Mouse (Mus musculus): ENCODE results near the gene Kng1. TPM values are rescaled to one million over a fixed set of nuclear protein-coding genes. Genes with fewer than 3 reads are reported as not detected.
"Not testable (repeated sequence)": the region's sequence is repeated elsewhere in the genome, so short reads cannot be mapped to it uniquely, and the experiment has no call there.

Gene Kng1
- polyA plus RNA-seq (2015; fragmentation: Nextera tagmentation; extraction: Ambion mirVana): 0.69 TPM in 1 of 2 replicates, not detected in the other

DNA sequence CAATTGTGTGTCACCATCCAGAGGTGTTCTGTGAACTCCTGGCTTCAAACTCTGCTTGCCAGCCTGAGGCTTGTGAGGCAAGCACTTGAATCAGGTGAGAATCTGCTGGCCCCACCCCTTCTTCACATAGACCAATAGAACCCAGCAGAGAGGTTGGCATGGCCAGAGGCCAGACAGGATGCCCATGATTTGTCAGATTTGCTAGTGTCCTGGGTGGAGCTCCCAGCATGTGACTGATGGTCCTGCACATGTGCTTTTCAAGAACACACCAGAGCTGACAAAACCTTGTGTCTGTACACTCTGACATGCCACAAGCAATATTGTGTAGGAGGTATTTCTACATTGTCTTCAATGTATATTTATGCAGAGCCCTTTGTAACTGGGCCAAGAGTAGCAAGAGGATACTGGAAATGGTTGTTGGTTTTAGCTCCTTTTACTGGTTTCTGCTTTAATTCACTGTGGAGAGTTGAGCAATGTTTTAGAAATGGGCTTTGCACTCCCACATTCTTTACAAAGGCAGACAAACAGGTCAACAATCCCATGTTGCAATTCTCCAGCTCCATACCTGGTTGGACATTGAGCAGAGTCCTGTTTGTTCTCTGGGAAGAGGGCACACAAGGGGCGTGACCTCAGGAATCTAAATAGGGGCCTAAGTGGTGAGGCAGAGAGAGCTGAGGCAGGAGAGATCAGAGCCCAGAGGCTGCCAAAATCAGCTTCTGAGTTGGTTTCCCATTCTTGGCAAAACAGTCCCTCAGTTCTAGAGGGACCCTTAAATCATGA lies at the start of gene Kng1:
Kng1 (plus strand) TSS at position 198 of the 780 bp plus-strand sequence.
- H3K27ac ChIP-seq; H3K4me3 ChIP-seq; H3K9ac ChIP-seq; ATAC-seq; H3K4me2 ChIP-seq; H3K36me3 ChIP-seq (ENCODE audit: poor library complexity, severe bottlenecking); H3K27me3 ChIP-seq; H3K9me3 ChIP-seq (replicated peaks); H3K4me1 ChIP-seq: not testable (repeated sequence)
- 90% methylated on average over 1 of the region's 1 CpGs for WGBS

DNA sequence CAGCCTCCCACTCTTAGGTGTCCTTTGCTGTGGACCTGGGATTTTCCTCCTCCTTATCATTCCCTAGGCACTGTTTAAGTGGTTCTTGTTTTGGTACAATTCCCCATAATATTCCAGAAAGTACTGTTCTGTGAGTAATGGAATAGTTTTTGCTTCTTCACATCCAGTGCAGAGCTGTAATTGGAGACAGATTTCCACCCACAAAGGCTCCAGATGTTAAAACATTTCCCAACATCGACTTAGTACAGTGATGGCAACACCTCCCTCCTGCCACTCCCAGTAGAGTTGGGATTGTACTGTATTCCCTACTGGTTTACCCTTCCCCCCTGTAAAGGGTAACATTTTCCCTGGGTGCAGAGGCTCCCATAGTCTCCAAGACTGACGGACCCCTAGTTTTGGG lies 43.9 kb upstream of the Kng1 start:
- H3K36me3 ChIP-seq (ENCODE audit: poor library complexity, severe bottlenecking); H3K4me3 ChIP-seq; H3K9me3 ChIP-seq (replicated peaks); ATAC-seq; H3K4me2 ChIP-seq; H3K27ac ChIP-seq; H3K4me1 ChIP-seq; H3K9ac ChIP-seq; H3K27me3 ChIP-seq: not testable (repeated sequence)
- WGBS: 88% methylated on average over 2 of the region's 2 CpGs

GRCm38 (mm10) chr16:23014645-23015044 lies 43.0 kb upstream of the Kng1 start:
- H3K27ac ChIP-seq; H3K36me3 ChIP-seq (ENCODE audit: poor library complexity, severe bottlenecking); H3K27me3 ChIP-seq; ATAC-seq; H3K4me1 ChIP-seq; H3K9ac ChIP-seq; H3K9me3 ChIP-seq (replicated peaks); H3K4me3 ChIP-seq; H3K4me2 ChIP-seq: not testable (repeated sequence)
- WGBS: 86% methylated on average over 8 of the region's 8 CpGs

DNA sequence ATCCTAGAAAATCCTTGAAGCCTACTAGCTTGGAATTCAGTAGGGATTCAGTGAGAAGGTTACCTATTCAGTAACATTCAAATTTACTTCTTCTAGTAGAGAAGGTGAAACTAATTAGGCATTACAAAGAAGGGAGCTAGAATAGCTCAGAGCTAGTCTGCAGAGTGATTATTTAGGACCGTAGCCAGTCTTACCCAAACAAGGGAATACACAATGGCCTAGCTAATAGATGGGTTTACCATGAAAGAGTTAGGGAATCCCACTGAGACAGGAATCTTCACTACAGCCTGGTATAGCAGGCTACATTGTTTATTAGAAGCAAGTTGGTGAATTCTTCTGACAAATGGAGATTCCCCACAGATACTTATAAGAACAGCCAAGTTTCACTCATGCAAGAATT lies 37.1 kb upstream of the Kng1 start:
- not testable (repeated sequence) for H3K9ac ChIP-seq; H3K4me1 ChIP-seq; H3K27me3 ChIP-seq; ATAC-seq; H3K9me3 ChIP-seq (replicated peaks); H3K27ac ChIP-seq; H3K4me2 ChIP-seq; H3K4me3 ChIP-seq; H3K36me3 ChIP-seq (ENCODE audit: poor library complexity, severe bottlenecking)
- WGBS: 3% methylated on average over 1 of the region's 1 CpGs

DNA sequence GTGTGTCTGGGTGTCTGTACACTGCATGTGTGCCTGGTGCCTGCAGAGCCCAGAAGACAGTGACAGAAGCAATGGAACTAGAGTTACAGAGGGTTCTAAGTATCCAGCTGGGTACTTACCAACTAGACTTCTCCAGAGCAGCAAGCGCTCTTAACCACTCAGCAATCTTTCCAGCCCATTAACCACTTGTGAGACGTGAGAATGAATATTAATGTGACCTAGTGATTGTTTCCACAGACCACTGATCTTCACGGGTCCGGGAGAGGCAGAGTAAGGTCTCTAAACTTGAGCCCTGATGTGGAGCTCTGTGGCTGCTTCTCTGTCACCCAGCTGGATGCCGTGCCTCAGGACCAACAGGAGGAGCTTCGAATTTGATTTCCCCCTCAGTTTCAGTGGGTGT lies 32.6 kb upstream of the Kng1 start:
- WGBS: 30% methylated on average over 6 of the region's 6 CpGs
- no peak overlapping the region for H3K27ac ChIP-seq

DNA sequence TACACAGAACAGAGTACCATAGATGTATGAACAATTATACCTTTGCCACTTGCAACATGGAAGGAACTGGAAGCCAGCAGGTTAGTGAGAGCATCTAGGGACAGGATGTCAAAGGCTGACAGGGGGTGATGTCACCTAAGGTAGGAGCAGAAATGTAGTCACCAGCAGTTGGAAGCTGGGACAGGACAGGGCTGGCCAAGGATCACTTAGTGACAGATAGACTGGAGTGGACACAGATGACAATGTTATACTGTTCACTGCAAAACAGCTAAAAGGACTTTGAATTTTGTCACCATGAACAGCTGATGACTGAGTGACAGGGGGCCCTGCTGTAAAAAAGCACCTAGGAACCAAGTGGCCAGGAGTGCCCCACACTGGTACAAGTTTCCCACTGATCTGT lies 31.1 kb upstream of the Kng1 start:
- Histone ChIP-seq H3K4me2 (no peak overlapping the region), H3K27me3 (no peaks in the 10 kb centered on the region), H3K36me3 (ENCODE audit: poor library complexity, severe bottlenecking) (no peaks in the 10 kb centered on the region), H3K4me3 (no peak overlapping the region), H3K27ac (no peak overlapping the region), H3K4me1 (0 out of 2 replicates have a peak, but pooled peaks cover 3% of the 10 kb centered on the region), H3K9ac (no peak overlapping the region), H3K9me3 (replicated peaks) (no peaks in the 10 kb centered on the region)
- no peak for ATAC-seq

More for the DNA sequence above, 32.6 kb upstream of the Kng1 start:
- no peaks in the 10 kb centered on the region for H3K36me3 ChIP-seq (ENCODE audit: poor library complexity, severe bottlenecking)
- no peak overlapping the region for H3K4me3 ChIP-seq
- 0 out of 2 replicates have a peak, but pooled peaks cover 3% of the 10 kb centered on the region for H3K4me1 ChIP-seq
- H3K27me3 ChIP-seq: no peaks in the 10 kb centered on the region
- no peak for ATAC-seq
- no peak overlapping the region for H3K9ac ChIP-seq
- no peak overlapping the region for H3K4me2 ChIP-seq
- H3K9me3 ChIP-seq (replicated peaks): no peaks in the 10 kb centered on the region

DNA sequence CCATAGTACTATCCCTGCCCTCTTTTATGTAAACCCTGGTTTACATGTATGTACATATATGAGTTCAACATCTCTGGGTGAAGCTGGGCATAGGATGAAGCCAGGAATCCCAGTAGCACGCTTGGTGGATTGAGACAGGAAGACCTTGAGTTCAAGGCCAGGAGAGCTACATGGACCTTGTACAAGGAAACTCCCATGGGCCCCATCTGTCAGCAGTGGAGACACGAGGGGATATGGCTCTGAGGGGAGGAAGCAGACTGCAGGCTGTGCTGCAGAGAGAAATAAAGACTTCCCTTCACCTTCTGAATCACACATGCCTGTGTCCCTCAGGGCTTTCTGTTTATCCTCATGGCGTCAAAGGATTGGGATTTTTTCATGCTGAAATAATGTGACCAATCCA lies 30.3 kb upstream of the Kng1 start:
- H3K4me1 ChIP-seq; H3K27me3 ChIP-seq; ATAC-seq; H3K9ac ChIP-seq; H3K36me3 ChIP-seq (ENCODE audit: poor library complexity, severe bottlenecking); H3K9me3 ChIP-seq (replicated peaks); H3K4me2 ChIP-seq; H3K27ac ChIP-seq; H3K4me3 ChIP-seq: not testable (repeated sequence)
- WGBS: 62% methylated on average over 3 of the region's 3 CpGs

DNA sequence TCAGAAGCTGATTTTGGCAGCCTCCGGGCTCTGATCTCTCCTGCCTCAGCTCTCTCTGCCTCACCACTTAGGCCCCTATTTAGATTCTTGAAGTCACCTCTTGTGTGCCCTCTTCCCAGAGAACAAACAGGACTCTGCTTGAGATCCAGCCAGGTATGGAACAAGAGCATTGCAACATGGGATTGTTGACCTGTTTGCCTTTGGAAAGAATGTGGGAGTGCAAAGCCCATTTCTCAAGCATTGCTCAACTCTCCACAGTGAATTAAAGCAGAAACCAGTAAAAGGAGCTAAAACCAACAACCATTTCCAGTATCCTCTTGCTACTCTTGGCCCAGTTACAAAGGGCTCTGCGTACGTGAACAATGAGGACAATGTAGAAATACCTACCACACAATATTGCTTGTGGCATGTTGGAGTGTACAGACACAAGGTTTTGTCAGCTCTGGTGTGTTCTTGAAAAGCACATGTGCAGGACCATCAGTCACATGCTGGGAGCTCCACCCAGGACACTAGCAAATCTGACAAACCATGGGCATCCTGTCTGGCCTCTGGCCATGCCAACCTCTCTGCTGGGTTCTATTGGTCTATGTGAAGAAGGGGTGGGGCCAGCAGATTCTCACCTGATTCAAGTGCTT lies 28.6 kb upstream of the Kng1 start, which contains the start of gene Kng2:
Kng2 (minus strand) TSS at position 517 of the 635 bp plus-strand sequence.
- not testable (repeated sequence) for H3K36me3 ChIP-seq (ENCODE audit: poor library complexity, severe bottlenecking); ATAC-seq
- WGBS: 94% methylated on average over 3 of the region's 3 CpGs

GRCm38 (mm10) chr16:23030673-23031435 lies 26.8 kb upstream of the Kng1 start:
- Histone ChIP-seq H3K27me3 (no peaks in the 10 kb centered on the region), H3K4me1 (no peaks in the 10 kb centered on the region), H3K4me3 (no peak overlapping the region), H3K27ac (no peak overlapping the region), H3K9me3 (replicated peaks) (no peaks in the 10 kb centered on the region), H3K36me3 (ENCODE audit: poor library complexity, severe bottlenecking) (no peaks in the 10 kb centered on the region), H3K9ac (no peak overlapping the region), H3K4me2 (no peak overlapping the region)
- no peak for ATAC-seq
- 88% methylated on average over 5 of the region's 5 CpGs for WGBS

More for the DNA sequence above, 28.6 kb upstream of the Kng1 start, which contains the start of gene Kng2:
- not testable (repeated sequence) for H3K4me1 ChIP-seq; H3K4me2 ChIP-seq; H3K9ac ChIP-seq; H3K27ac ChIP-seq; H3K9me3 ChIP-seq (replicated peaks); H3K27me3 ChIP-seq; H3K4me3 ChIP-seq

GRCm38 (mm10) chr16:23033673-23034072 lies 24.0 kb upstream of the Kng1 start:
- Histone ChIP-seq H3K4me1 (no peaks in the 10 kb centered on the region), H3K4me2 (no peak overlapping the region), H3K4me3 (no peak overlapping the region), H3K27me3 (no peaks in the 10 kb centered on the region), H3K9ac (no peak overlapping the region), H3K36me3 (ENCODE audit: poor library complexity, severe bottlenecking) (no peaks in the 10 kb centered on the region), H3K9me3 (replicated peaks) (no peaks in the 10 kb centered on the region), H3K27ac (no peak overlapping the region)
- no peak for ATAC-seq
- WGBS: 90% methylated on average over 4 of the region's 4 CpGs

DNA sequence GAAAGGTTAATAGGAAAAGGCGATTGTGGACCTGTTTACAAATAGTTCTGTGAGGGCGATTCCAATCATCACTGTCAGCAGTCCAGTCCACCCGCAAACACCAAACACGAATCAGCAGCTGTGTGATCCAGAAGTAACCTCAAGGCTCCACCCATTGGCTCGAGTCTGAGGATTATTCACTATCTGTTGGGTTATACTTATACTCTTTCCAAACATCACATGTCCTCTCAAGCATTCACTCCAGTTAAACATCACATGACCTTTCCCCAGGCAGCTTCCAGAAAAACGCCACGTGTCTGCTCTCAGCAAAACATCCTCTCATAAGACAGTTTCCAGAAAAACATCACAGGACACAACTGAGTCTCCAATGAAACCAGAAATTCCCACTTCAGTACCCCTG lies 19.9 kb upstream of the Kng1 start:
- WGBS: 87% methylated on average over 7 of the region's 7 CpGs
- Histone ChIP-seq H3K4me3 (no peak overlapping the region), H3K27ac (no peak overlapping the region), H3K4me2 (no peak overlapping the region), H3K9ac (no peak overlapping the region), H3K4me1 (no peaks in the 10 kb centered on the region), H3K36me3 (ENCODE audit: poor library complexity, severe bottlenecking) (no peaks in the 10 kb centered on the region), H3K9me3 (replicated peaks) (no peaks in the 10 kb centered on the region), H3K27me3 (no peaks in the 10 kb centered on the region)
- ATAC-seq: no peak

DNA sequence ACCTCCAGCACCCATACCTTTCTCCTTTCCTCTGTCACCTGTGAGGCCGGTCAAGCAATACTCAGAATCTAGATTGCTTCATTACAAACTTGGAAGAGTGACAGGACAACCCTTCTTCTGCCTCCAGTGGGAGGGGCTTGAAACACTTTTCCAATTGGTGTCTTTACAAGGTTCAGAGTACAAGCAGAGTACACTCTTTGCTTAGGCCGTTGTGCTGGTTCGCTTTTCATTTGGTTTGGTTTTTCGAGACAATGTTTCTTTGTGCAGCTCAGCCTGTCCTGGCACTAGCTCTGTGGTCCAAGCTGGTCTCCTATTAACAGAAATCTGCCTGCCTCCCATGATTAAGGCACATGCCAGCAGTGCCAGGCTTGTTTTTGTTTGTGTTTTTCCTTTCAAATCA lies 18.4 kb upstream of the Kng1 start:
- Histone ChIP-seq H3K4me1 (no peaks in the 10 kb centered on the region), H3K36me3 (ENCODE audit: poor library complexity, severe bottlenecking) (no peaks in the 10 kb centered on the region), H3K9me3 (replicated peaks) (no peaks in the 10 kb centered on the region), H3K4me3 (no peak overlapping the region), H3K9ac (no peak overlapping the region), H3K27me3 (no peaks in the 10 kb centered on the region), H3K27ac (no peak overlapping the region), H3K4me2 (no peak overlapping the region)
- ATAC-seq: no peak
- WGBS: 88% methylated on average over 4 of the region's 4 CpGs
